15 mouse cellular contexts compared by ENCODE assay signal in the genomic region with DNA sequence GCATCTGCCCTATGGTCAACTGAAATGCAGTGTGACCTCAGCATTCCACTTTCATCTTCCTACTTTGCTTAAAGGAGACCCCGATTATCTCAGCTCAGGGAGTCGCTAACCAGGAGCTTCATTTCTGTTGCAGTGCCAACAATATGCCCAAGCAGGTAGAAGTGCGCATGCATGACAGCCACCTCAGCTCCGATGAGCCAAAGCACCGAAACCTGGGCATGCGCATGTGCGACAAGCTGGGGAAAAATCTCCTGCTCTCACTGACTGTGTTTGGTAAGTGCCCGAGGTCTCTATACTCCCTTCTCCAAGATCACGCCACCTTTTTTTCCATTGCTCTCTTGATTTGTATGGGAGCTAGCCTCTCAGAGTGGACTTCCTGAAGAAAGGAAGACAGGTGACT.
"Had no signal": no experiment of that assay in that cellular context is flagged by ENCODE, and none has a peak within 500 bp of the region (broad histone marks: within the 10 kb centered on the region; RNA-seq: fewer than 3 reads in every experiment).

No protein-coding gene starts in this region.

- DNase-seq: kidney, postnatal 36 days; left cerebral cortex, postnatal 4 days; liver, postnatal 0 days; lung, postnatal 36 days; midbrain, embryonic 14.5 days; thymus, adult 2 months; thymus, postnatal 25 days had no signal

- H3K27me3 ChIP-seq: limb, embryonic 15.5 days; lung, embryonic 15.5 days had no signal

- H3K4me2 ChIP-seq: limb, embryonic 12.5 days; limb, embryonic 15.5 days; liver, embryonic 11.5 days; lung, embryonic 15.5 days; midbrain, embryonic 11.5 days had no signal

- H3K4me3 ChIP-seq: limb, embryonic 12.5 days; limb, embryonic 15.5 days; lung, embryonic 15.5 days had no signal

- H3K9me3 ChIP-seq: limb, embryonic 12.5 days; limb, embryonic 15.5 days; lung, embryonic 15.5 days had no signal

- H3K27ac ChIP-seq: kidney, postnatal 0 days; limb, embryonic 12.5 days; limb, embryonic 15.5 days; liver, embryonic 14.5 days; lung, embryonic 15.5 days; stomach, postnatal 0 days had no signal

- H3K9ac ChIP-seq: limb, embryonic 12.5 days; limb, embryonic 15.5 days; liver, embryonic 14.5 days; liver, postnatal 0 days; lung, embryonic 15.5 days had no signal

- H3K36me3 ChIP-seq: limb, embryonic 12.5 days; limb, embryonic 15.5 days; lung, embryonic 15.5 days had no signal
